Mouse (Mus musculus): ENCODE results near the gene Ago3.
A peak's percentile ranks its signal among the peaks of the same experiment; 100 is the strongest.

The Ago3 gene

GRCm38 (mm10) chr4:126360069-126360468 is 69.3 kb downstream of the Ago3 start:
- Histone ChIP-seq H3K36me3 (ENCODE audit: insufficient read depth, low read length) (peaks cover 40% of the 10 kb centered on the region), H3K4me3 (replicated peaks; ENCODE audit: low read length) (no peak overlapping the region), H3K27me3 (ENCODE audit: insufficient read depth, low read length) (no peaks in the 10 kb centered on the region), H3K4me1 (replicated peaks; ENCODE audit: low read depth, low read length) (no peaks in the 10 kb centered on the region), H3K9me3 (ENCODE audit: low read length) (peaks cover 22% of the 10 kb centered on the region)
- TF ChIP-seq NANOG (IDR thresholded peaks at IDR 0.05; ENCODE audit: borderline replicate concordance, low read length) (no peak), CTCF (conservative IDR thresholded peaks at IDR 0.05; ENCODE audit: low read length) (no peak), POU5F1 (IDR thresholded peaks at IDR 0.05; ENCODE audit: borderline replicate concordance, low read length) (no peak)

GRCm38 (mm10) chr4:126343451-126343850 is 85.9 kb downstream of the Ago3 start:
- peaks cover 23% of the 10 kb centered on the region for H3K36me3 ChIP-seq (ENCODE audit: insufficient read depth, low read length)
- peaks cover 34% of the 10 kb centered on the region for H3K4me1 ChIP-seq (replicated peaks; ENCODE audit: low read depth, low read length)
- TF ChIP-seq POU5F1 (IDR thresholded peaks at IDR 0.05; ENCODE audit: borderline replicate concordance, low read length) (no peak), CTCF (conservative IDR thresholded peaks at IDR 0.05; ENCODE audit: low read length) (no peak), NANOG (IDR thresholded peaks at IDR 0.05; ENCODE audit: borderline replicate concordance, low read length) (no peak)
- H3K9me3 ChIP-seq (ENCODE audit: low read length), result no peaks in the 10 kb centered on the region
- no peaks in the 10 kb centered on the region for H3K27me3 ChIP-seq (ENCODE audit: insufficient read depth, low read length)
- H3K4me3 ChIP-seq (replicated peaks; ENCODE audit: low read length), result no peak overlapping the region

- H3K36me3 ChIP-seq (ENCODE audit: insufficient read depth, low read length), result 0 out of 2 replicates have a peak, but pooled peaks cover 2% of the 10 kb centered on the region
- TF ChIP-seq POU5F1 (IDR thresholded peaks at IDR 0.05; ENCODE audit: borderline replicate concordance, low read length) (no peak), CTCF (conservative IDR thresholded peaks at IDR 0.05; ENCODE audit: low read length) (no peak), NANOG (IDR thresholded peaks at IDR 0.05; ENCODE audit: borderline replicate concordance, low read length) (no peak)
- H3K27me3 ChIP-seq (ENCODE audit: insufficient read depth, low read length), result no peaks in the 10 kb centered on the region
- peak overlapping the region; percentile 17; the same call in 1 of the 2 replicates for H3K4me3 ChIP-seq (replicated peaks; ENCODE audit: low read length)
- H3K9me3 ChIP-seq (ENCODE audit: low read length), result no peaks in the 10 kb centered on the region
- peaks cover 44% of the 10 kb centered on the region for H3K4me1 ChIP-seq (replicated peaks; ENCODE audit: low read depth, low read length)
Measured at GRCm38 (mm10) chr4:126339461-126339860, 89.9 kb downstream of the Ago3 start.

- Histone ChIP-seq H3K36me3 (ENCODE audit: insufficient read depth, low read length) (no peaks in the 10 kb centered on the region), H3K9me3 (ENCODE audit: low read length) (no peaks in the 10 kb centered on the region), H3K4me1 (replicated peaks; ENCODE audit: low read depth, low read length) (peaks cover 25% of the 10 kb centered on the region), H3K27me3 (ENCODE audit: insufficient read depth, low read length) (no peaks in the 10 kb centered on the region), H3K4me3 (replicated peaks; ENCODE audit: low read length) (no peak overlapping the region)
- no peak for TF ChIP-seq NANOG (IDR thresholded peaks at IDR 0.05; ENCODE audit: borderline replicate concordance, low read length)
- peak; percentile 95 for TF ChIP-seq CTCF (conservative IDR thresholded peaks at IDR 0.05; ENCODE audit: low read length)
- TF ChIP-seq POU5F1 (IDR thresholded peaks at IDR 0.05; ENCODE audit: borderline replicate concordance, low read length), result no peak
Measured at GRCm38 (mm10) chr4:126332358-126332757, 97.0 kb downstream of the Ago3 start.

DNA sequence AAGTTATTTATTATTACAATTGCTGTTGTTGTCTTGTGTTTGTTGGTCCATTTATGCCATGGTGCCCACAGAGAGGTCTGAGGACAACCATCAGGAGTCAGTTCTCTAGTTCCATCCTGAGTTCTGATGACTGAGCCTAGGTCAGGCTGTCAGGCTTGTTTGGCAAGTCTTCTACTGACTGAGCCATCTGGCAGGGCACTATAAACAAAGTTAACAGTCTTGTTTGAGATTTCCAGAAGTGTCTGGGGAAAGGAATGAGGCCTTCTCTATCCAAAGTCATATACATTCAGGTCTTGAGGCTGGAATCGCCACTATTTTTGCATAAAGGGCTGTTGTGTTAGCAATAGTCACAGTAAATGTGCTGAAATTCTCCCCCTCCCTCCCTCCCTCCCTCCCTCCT is 97.6 kb downstream of the Ago3 start:
- Histone ChIP-seq H3K9me3 (ENCODE audit: low read length) (no peaks in the 10 kb centered on the region), H3K4me3 (replicated peaks; ENCODE audit: low read length) (no peak overlapping the region), H3K4me1 (replicated peaks; ENCODE audit: low read depth, low read length) (peaks cover 25% of the 10 kb centered on the region), H3K27me3 (ENCODE audit: insufficient read depth, low read length) (no peaks in the 10 kb centered on the region), H3K36me3 (ENCODE audit: insufficient read depth, low read length) (no peaks in the 10 kb centered on the region)
- TF ChIP-seq CTCF (conservative IDR thresholded peaks at IDR 0.05; ENCODE audit: low read length), result no peak

- Histone ChIP-seq H3K36me3 (ENCODE audit: insufficient read depth, low read length) (no peaks in the 10 kb centered on the region), H3K4me1 (replicated peaks; ENCODE audit: low read depth, low read length) (peaks cover 24% of the 10 kb centered on the region), H3K9me3 (ENCODE audit: low read length) (no peaks in the 10 kb centered on the region), H3K27me3 (ENCODE audit: insufficient read depth, low read length) (peaks cover 3% of the 10 kb centered on the region), H3K4me3 (replicated peaks; ENCODE audit: low read length) (no peak overlapping the region)
- TF ChIP-seq CTCF (conservative IDR thresholded peaks at IDR 0.05; ENCODE audit: low read length) (no peak), NANOG (IDR thresholded peaks at IDR 0.05; ENCODE audit: borderline replicate concordance, low read length) (no peak), POU5F1 (IDR thresholded peaks at IDR 0.05; ENCODE audit: borderline replicate concordance, low read length) (no peak)
Measured at GRCm38 (mm10) chr4:126330295-126330694, 99.1 kb downstream of the Ago3 start.

GRCm38 (mm10) chr4:126326036-126326435 is 103.3 kb downstream of the Ago3 start:
- Histone ChIP-seq H3K4me3 (replicated peaks; ENCODE audit: low read length) (no peak overlapping the region), H3K36me3 (ENCODE audit: insufficient read depth, low read length) (no peaks in the 10 kb centered on the region)

GRCm38 (mm10) chr4:126325281-126325861 is 104.0 kb downstream of the Ago3 start, which contains the start of gene Tekt2:
Gene Tekt2, minus strand, starts transcription at chr4:126325688.
- H3K36me3 ChIP-seq (ENCODE audit: insufficient read depth, low read length), result peaks cover 2% of the 10 kb centered on the region; the same call in 1 of the 2 replicates

More at GRCm38 (mm10) chr4:126326036-126326435, 103.3 kb downstream of the Ago3 start:
- TF ChIP-seq CTCF (conservative IDR thresholded peaks at IDR 0.05; ENCODE audit: low read length) (peak; percentile 32), NANOG (IDR thresholded peaks at IDR 0.05; ENCODE audit: borderline replicate concordance, low read length) (no peak), POU5F1 (IDR thresholded peaks at IDR 0.05; ENCODE audit: borderline replicate concordance, low read length) (no peak)
- Histone ChIP-seq H3K9me3 (ENCODE audit: low read length) (no peaks in the 10 kb centered on the region), H3K27me3 (ENCODE audit: insufficient read depth, low read length) (peaks cover 38% of the 10 kb centered on the region), H3K4me1 (replicated peaks; ENCODE audit: low read depth, low read length) (peaks cover 51% of the 10 kb centered on the region)

GRCm38 (mm10) chr4:126324861-126325260 is 104.5 kb downstream of the Ago3 start:
- peaks cover 63% of the 10 kb centered on the region for H3K4me1 ChIP-seq (replicated peaks; ENCODE audit: low read depth, low read length)
- peaks cover 6% of the 10 kb centered on the region for H3K36me3 ChIP-seq (ENCODE audit: insufficient read depth, low read length)
- peak overlapping the region; percentile 69 for H3K4me3 ChIP-seq (replicated peaks; ENCODE audit: low read length)
- TF ChIP-seq NANOG (IDR thresholded peaks at IDR 0.05; ENCODE audit: borderline replicate concordance, low read length) (no peak), CTCF (conservative IDR thresholded peaks at IDR 0.05; ENCODE audit: low read length) (no peak), POU5F1 (IDR thresholded peaks at IDR 0.05; ENCODE audit: borderline replicate concordance, low read length) (no peak)
- no peaks in the 10 kb centered on the region for H3K9me3 ChIP-seq (ENCODE audit: low read length)
- peaks cover 38% of the 10 kb centered on the region for H3K27me3 ChIP-seq (ENCODE audit: insufficient read depth, low read length)

More at GRCm38 (mm10) chr4:126325281-126325861, 104.0 kb downstream of the Ago3 start, which contains the start of gene Tekt2:
- TF ChIP-seq CTCF (conservative IDR thresholded peaks at IDR 0.05; ENCODE audit: low read length), result no peak
- no peak for TF ChIP-seq NANOG (IDR thresholded peaks at IDR 0.05; ENCODE audit: borderline replicate concordance, low read length)
- TF ChIP-seq POU5F1 (IDR thresholded peaks at IDR 0.05; ENCODE audit: borderline replicate concordance, low read length), result no peak
- peaks cover 38% of the 10 kb centered on the region for H3K27me3 ChIP-seq (ENCODE audit: insufficient read depth, low read length)
- H3K4me1 ChIP-seq (replicated peaks; ENCODE audit: low read depth, low read length), result peaks cover 58% of the 10 kb centered on the region
- H3K9me3 ChIP-seq (ENCODE audit: low read length), result no peaks in the 10 kb centered on the region
- peak within 1 kb of the TSS; percentile 69 for H3K4me3 ChIP-seq (replicated peaks; ENCODE audit: low read length)

Measured in E14TG2a.4 (cell line).